Mouse (Mus musculus): Measurements from ENCODE around the gene Bax. TPM values are rescaled to one million over a fixed set of nuclear protein-coding genes. Genes with fewer than 3 reads are reported as not detected.
A peak's percentile ranks its signal among the peaks of the same experiment; 100 is the strongest.
"Not testable (repeated sequence)": the region's sequence is repeated elsewhere in the genome, so short reads cannot be mapped to it uniquely, and the experiment has no call there.

The Bax gene
- polyA plus RNA-seq, 1 experiment = 249 TPM

- H3K4me3 ChIP-seq = peak within 1 kb of the TSS; percentile 99
- TF ChIP-seq POLR2AphosphoS2 (IDR thresholded peaks at IDR 0.05; ENCODE audit: insufficient read length, low read depth) (peak; percentile 84), POLR2A (IDR thresholded peaks at IDR 0.05; ENCODE audit: insufficient read length, low read depth) (peak; percentile 75), USF1 (IDR thresholded peaks at IDR 0.05; ENCODE audit: low read depth) (peak; percentile 53)
- H3K27me3 ChIP-seq (ENCODE audit: control insufficient read depth, insufficient read depth, insufficient read length) = not testable (repeated sequence)
- H3K79me2 ChIP-seq (ENCODE audit: control insufficient read depth, insufficient read depth) = peaks cover 40% of the 10 kb centered on the region
- H3K36me3 ChIP-seq (ENCODE audit: control insufficient read depth, insufficient read depth) = peaks cover 37% of the 10 kb centered on the region
- H3K4me2 ChIP-seq (ENCODE audit: low read depth) = peak within 1 kb of the TSS; percentile 100
- peak within 1 kb of the TSS; percentile 61 for H3ac ChIP-seq (ENCODE audit: control insufficient read depth, insufficient read length)
Observed at GRCm38 (mm10) chr7:45459564-45460140, 7.0 kb downstream of the Bax start, which contains the start of gene Ftl1. TSS of gene Ftl1 (minus strand) at chr7:45459884.

- no peaks in the 10 kb centered on the region for H3K27me3 ChIP-seq (ENCODE audit: control insufficient read depth, insufficient read depth, insufficient read length)
- TF ChIP-seq POLR2AphosphoS2 (IDR thresholded peaks at IDR 0.05; ENCODE audit: insufficient read length, low read depth) (peak; percentile 65), USF1 (IDR thresholded peaks at IDR 0.05; ENCODE audit: low read depth) (no peak), POLR2A (IDR thresholded peaks at IDR 0.05; ENCODE audit: insufficient read length, low read depth) (peak; percentile 34)
- H3K36me3 ChIP-seq (ENCODE audit: control insufficient read depth, insufficient read depth) = peaks cover 35% of the 10 kb centered on the region
- peak overlapping the region; percentile 99 for H3K4me3 ChIP-seq
- peak overlapping the region; percentile 96 for H3K4me2 ChIP-seq (ENCODE audit: low read depth)
- peaks cover 33% of the 10 kb centered on the region for H3K79me2 ChIP-seq (ENCODE audit: control insufficient read depth, insufficient read depth)
- H3ac ChIP-seq (ENCODE audit: control insufficient read depth, insufficient read length) = peak overlapping the region; percentile 61
Observed at GRCm38 (mm10) chr7:45458748-45459563, 7.7 kb downstream of the Bax start.

- peaks cover 37% of the 10 kb centered on the region for H3K36me3 ChIP-seq (ENCODE audit: control insufficient read depth, insufficient read depth)
Observed at GRCm38 (mm10) chr7:45457204-45458060, 9.3 kb downstream of the Bax start.

GRCm38 (mm10) chr7:45456721-45457203 is 9.9 kb downstream of the Bax start:
- Histone ChIP-seq H3K4me3 (peak overlapping the region; percentile 99), H3K36me3 (ENCODE audit: control insufficient read depth, insufficient read depth) (peaks cover 42% of the 10 kb centered on the region), H3ac (ENCODE audit: control insufficient read depth, insufficient read length) (no peak overlapping the region), H3K79me2 (ENCODE audit: control insufficient read depth, insufficient read depth) (peaks cover 29% of the 10 kb centered on the region), H3K27me3 (ENCODE audit: control insufficient read depth, insufficient read depth, insufficient read length) (no peaks in the 10 kb centered on the region), H3K4me2 (ENCODE audit: low read depth) (peak overlapping the region; percentile 96)
- TF ChIP-seq MAX (IDR thresholded peaks at IDR 0.05; ENCODE audit: low read depth) = no peak
- TF ChIP-seq MYOD1 (IDR thresholded peaks at IDR 0.05; ENCODE audit: control insufficient read depth in 1 of 3, insufficient read length in 2 of 3, low read depth in 2 of 3) = no peak

More at GRCm38 (mm10) chr7:45457204-45458060, 9.3 kb downstream of the Bax start:
- Histone ChIP-seq H3K79me2 (ENCODE audit: control insufficient read depth, insufficient read depth) (peaks cover 29% of the 10 kb centered on the region), H3ac (ENCODE audit: control insufficient read depth, insufficient read length) (peak overlapping the region; percentile 18), H3K4me2 (ENCODE audit: low read depth) (peak overlapping the region; percentile 96), H3K27me3 (ENCODE audit: control insufficient read depth, insufficient read depth, insufficient read length) (no peaks in the 10 kb centered on the region), H3K4me3 (peak overlapping the region; percentile 99)
- no peak for TF ChIP-seq TCF12 (IDR thresholded peaks at IDR 0.05; ENCODE audit: insufficient read depth, poor library complexity, severe bottlenecking)
- TF ChIP-seq MYOG (IDR thresholded peaks at IDR 0.05; ENCODE audit: control insufficient read depth in 1 of 3, insufficient read depth in 1 of 3, insufficient read length in 2 of 3, low read depth in 2 of 3) = no peak
- no peak for TF ChIP-seq E2F4 (IDR thresholded peaks at IDR 0.05; ENCODE audit: insufficient read depth)
- TF ChIP-seq POLR2AphosphoS2 (IDR thresholded peaks at IDR 0.05; ENCODE audit: insufficient read length, low read depth) = peak; percentile 99
- TF ChIP-seq SRF (IDR thresholded peaks at IDR 0.05; ENCODE audit: control insufficient read depth, insufficient read length, low read depth) = no peak
- TF ChIP-seq MAX (IDR thresholded peaks at IDR 0.05; ENCODE audit: low read depth) = no peak
- TF ChIP-seq MYOD1 (IDR thresholded peaks at IDR 0.05; ENCODE audit: control insufficient read depth in 1 of 3, insufficient read length in 2 of 3, low read depth in 2 of 3) = no peak
- TF ChIP-seq POLR2A (IDR thresholded peaks at IDR 0.05; ENCODE audit: insufficient read length, low read depth) = peak; percentile 80
- TF ChIP-seq USF1 (IDR thresholded peaks at IDR 0.05; ENCODE audit: low read depth) = peak; percentile 39
- TF ChIP-seq CEBPB (IDR thresholded peaks at IDR 0.05; ENCODE audit: insufficient read depth, poor library complexity, severe bottlenecking) = no peak
- no peak for TF ChIP-seq TCF3 (IDR thresholded peaks at IDR 0.05; ENCODE audit: insufficient read length, low read depth)
- no peak for TF ChIP-seq REST (IDR thresholded peaks at IDR 0.05; ENCODE audit: insufficient read depth, insufficient read length)
